Mouse (Mus musculus) layer of hippocampus, adult 18-20 months (tissue): ENCODE data around the gene Sos1. TPM values are rescaled to one million over a fixed set of nuclear protein-coding genes. Genes with fewer than 3 reads are reported as not detected.

Experiments
- DNase-seq, 2 experiments: peaks; one replicate each; pipeline ENCODE4 v3.0.0; 2022; ENCODE audit warnings: low spot score in 2 of 2
- long read RNA-seq: library from polyadenylated mRNA; stranded (forward); transcript quantifications from one replicate; pipeline ENCODE4 v2.0.0, GENCODE M21; 2021
- total RNA-seq, 2 experiments: library from RNA; stranded (reverse); gene quantifications; 2 replicates each; pipeline ENCODE4 v1.2.3; 2021

The Sos1 gene
- total RNA-seq = 10 to 100 TPM; 36.3 to 37.8 TPM
- long read RNA-seq, full-length matches to known transcripts = 8 of 20 reads
- long read RNA-seq, partial matches to known transcripts = 8 of 20 reads
- long read RNA-seq, other reads (novel, unspliced or antisense) = 4 of 20 reads

DNA sequence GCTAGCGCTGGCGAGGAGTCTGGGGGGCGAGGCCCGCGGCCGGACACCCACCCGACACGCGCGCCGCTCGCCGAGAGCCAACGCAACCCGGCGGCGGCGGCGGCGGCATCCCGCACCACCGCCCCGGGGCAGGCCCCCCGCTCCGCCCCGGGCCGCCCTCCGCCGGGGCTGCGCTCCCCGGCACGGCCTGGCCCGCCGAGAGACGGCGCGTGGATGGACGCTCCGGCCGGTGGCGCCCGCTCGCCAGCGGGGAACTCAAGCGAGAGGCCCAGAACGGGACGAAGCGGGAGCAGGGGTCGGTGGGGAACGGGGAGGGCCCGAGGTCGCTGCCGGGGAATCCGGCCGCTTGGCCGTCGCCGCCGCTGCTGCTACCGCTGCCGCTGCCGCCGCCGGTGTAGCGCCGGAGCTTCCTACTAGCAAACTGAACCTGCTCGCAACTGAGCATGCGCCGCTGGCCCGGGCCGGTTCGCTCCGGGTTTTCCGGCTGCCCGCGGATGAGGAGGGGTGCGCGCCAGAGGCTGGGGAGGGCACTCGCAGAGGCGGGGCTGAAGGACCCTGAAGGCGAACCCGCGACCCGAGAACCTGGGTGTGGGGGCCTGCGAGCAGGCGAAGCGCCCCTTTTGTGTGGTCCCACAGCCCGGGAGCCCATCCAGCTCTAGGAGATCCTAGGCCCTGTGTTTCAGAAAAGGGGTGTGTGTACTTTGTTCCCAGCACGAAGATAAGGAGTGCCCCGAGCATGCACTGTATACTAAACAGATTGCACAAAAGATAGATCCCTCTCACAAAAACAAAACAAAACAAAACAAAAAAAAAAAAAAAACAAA is at the start of gene Sos1:
Gene Sos1 (minus strand): TSS at position 423 of the 824 bp plus-strand sequence.
- DNase-seq = peak; percentile 94 to 96

DNA sequence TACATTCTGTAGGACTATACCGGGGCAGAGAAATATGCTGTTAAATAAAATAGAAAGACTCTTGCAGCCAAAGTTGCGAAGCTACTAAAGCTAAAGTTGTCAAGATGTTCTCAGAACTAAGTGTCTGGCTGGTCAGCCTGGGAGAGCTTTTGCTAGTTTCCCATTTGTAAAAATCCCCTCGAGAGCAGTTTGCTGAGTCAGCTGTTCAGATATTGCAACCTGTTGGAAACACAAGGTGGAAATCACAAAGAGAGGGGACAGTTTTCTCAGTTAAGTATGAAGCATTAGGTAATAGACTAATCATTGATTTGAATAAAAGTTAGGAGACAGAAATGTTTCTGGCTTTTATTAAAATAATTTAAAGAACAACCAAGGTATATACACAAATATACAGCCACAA is 43.0 kb upstream of the Sos1 start:
- DNase-seq = no peak

DNA sequence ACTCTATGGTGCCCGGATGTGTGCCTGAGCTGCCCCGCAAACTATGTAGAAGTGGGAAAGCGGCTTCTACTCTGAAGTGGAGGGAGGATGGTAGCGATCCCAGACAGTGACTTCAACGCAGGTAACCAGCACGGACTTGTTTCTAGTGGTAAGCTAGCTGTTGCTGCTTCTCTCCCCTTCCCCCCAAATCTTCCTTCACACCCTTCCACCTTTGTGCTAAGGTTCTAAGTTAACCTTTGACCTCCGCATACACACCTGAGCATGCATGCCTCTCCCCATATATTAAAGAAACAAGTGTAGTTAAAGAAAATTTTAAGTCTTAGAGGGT is 41.9 kb upstream of the Sos1 start:
- DNase-seq = no peak

GRCm38 (mm10) chr17:80521521-80522228 is 41.4 kb upstream of the Sos1 start:
- DNase-seq = no peak

- DNase-seq = no peak
These were observed 40.3 kb upstream of the Sos1 start for GRCm38 (mm10) chr17:80520537-80520936.

GRCm38 (mm10) chr17:80518811-80519210 is 38.6 kb upstream of the Sos1 start:
- DNase-seq = no peak

DNA sequence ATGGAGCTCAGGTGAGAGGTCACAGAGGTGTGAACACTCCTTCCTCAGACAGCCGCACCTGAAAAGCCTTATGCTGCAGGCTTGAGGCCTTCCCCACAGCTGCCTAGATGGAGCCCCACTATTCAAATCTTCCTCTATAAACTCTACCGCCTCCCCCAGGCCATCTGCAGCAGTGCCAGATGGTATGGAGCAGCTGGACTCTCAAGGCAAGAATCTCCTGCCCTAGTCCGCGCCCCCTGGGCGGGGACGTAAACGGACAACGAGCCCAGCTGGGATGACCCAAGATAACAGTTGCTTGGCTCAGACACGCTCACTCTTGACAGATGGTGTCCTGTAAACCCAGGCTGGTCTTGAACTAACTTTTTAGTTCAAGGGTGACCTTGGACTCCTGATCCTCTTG is 37.0 kb upstream of the Sos1 start:
- no peak for DNase-seq

DNA sequence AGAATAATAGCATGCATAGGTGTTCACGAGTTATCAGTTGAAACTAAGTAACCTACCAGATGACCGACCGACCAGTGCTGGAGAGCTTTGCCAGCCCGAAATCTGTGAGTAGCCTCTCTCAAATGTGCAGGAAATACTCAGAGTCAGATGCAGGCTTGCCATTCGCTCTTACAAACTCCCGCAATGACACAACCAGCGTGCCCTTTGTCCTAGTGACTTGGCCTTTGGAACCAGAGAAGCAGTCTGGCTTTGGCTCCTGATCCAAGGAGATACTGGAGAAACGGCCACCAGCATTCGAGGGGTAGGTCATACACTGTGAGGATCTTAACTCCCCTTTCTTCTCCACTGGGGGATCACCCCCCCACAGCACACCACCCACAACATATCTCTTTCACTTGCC is 35.7 kb upstream of the Sos1 start:
- no peak for DNase-seq

- DNase-seq = no peak
These were observed 35.3 kb upstream of the Sos1 start for GRCm38 (mm10) chr17:80515513-80515912.

- no peak for DNase-seq
These were observed 33.5 kb upstream of the Sos1 start for GRCm38 (mm10) chr17:80513766-80514165.

DNA sequence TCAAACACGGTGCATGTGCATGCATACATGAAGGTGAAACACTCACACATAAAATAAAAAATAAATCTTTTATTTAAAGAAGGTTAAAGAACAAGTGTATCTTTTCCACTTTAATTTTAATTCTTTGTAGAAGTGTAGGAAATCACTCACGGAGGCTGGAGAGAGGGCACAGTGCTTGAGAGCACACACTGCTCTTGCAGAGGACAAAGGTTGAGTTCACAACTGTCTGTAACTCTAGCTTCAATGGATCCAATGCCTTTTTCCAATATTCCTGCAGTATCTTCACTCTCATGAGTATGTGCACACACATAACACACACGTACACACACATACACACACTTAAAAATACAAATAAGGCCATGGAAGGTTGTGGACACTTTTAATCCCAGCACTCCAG is 30.2 kb upstream of the Sos1 start:
- DNase-seq = no peak

DNA sequence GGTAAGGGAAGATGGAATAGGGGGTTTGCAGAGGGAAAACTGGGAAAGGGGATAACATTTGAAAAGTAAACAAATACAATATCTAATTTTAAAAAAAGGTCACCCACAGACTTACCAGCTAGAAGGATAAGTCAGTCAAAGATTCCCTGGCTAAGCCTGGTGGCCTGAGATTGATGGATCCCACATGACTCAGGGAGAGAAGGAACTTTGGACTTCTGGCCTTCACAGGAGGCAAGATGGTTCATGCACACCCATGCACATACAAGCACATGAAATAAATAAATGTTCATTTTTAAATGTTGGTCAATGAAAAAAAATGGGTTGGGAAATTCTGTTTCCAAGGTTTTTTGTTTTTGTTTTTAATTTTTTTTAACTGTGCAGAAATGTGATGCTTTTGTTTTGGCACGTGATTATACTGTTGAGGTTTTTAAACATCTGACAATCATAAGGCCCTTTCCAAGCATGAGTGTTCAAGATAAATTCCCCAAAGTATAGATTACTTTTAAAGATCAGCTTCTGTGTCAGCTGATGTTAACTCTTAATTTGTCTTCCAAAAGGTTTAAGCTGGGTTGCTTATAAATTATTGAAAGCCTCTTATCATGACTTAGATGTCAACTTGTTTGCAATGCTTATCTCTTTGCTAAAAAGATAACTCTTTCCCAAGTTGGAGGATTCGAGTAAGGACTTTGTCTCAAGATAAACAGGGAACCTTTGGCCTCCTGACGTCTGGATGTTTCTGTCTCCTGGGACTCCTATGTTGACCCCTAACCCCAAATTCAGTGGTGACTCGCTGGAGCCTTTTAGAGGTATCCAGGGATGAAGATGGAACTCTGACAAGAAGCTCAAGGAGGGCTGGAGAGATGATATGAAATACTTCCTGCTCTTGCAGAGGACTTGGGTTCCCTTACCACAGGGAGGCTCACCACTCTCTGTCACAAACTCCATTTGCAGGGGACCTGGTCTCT is 29.5 kb upstream of the Sos1 start:
- no peak for DNase-seq

DNA sequence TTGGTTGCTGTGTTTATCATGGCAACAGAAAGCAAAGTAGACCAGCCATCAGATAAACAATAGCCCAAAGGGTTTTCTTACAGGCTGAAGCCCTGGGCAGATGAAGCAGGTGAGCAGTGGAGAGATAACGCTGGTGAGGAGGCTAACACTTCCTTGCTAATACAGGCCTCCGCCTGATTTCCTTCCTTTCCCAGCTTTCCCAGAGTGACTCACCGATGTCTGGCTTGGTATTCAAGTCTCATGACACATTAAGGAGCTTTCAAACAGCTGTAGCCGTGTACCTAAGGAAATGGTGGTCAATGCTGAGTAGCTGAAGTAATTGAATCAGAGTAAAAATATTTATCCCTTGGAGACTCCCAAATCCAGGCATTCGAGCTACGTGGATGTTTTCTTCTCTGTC is 25.5 kb upstream of the Sos1 start:
- DNase-seq = no peak

GRCm38 (mm10) chr17:80505342-80505741 is 25.1 kb upstream of the Sos1 start:
- DNase-seq = no peak

DNA sequence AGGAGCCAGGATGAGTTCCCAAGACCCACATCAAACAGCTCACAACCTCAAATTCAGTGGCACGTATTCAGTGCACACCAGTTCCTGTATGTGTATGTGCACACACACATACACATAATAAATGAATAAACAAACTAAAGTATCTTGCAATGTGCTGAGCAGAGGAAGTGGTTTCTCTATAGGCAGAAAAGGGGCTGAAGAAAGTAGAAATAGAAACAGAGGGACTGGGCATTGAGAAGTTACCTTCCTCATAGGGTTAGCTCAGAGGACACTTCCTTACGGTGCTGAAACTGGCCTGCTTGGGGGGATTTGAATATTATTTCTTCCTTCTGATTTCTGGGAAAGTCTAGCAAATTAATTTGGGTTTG is 21.5 kb upstream of the Sos1 start:
- DNase-seq = no peak

GRCm38 (mm10) chr17:80501037-80501804 is 21.0 kb upstream of the Sos1 start:
- DNase-seq = no peak

DNA sequence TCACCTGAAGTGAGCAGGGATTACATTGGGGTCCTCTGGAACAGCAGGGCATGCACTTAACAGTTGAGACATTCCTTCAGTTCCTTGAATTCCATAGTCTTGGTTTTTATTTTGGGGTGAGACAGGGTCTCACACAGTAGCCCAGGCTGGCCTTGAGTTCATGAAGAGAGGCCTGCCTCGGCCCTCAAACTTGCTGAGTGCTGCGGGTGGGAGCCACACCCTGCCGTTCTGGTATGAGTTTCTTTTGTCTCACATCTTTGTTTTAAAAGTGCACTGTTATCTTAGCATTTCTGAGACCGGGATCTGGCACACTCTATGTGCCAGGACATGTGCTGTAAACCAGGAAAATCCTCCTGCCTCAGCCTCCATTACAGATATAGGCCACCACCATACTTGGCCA is 19.8 kb upstream of the Sos1 start:
- no peak for DNase-seq

- DNase-seq = no peak
These were observed 18.5 kb upstream of the Sos1 start for GRCm38 (mm10) chr17:80498600-80499268.

DNA sequence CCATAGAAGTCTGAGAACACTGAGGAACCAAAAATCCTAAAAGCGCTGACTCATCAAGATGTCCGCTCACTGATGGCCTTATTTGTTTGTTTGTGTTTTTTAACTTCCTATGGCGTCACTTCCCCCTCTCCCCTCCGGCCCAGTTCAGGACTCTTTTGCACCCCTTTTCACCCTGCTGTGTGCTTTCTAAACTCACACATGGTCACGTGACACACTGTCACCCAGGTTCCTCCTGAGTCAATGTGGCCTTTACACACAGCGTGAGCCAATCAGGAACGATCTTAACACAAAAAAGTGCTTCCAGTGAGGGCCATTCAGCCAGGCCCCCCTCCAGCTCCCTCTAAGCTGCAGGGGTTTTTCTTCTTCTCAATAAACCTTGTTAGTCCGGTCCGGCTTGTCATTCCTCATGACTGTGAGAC is 16.9 kb upstream of the Sos1 start:
- no peak for DNase-seq

GRCm38 (mm10) chr17:80496607-80497170 is 16.4 kb upstream of the Sos1 start:
- no peak for DNase-seq
